Mouse (Mus musculus) v-Abl transformed pro-B cells (cell line): ENCODE results near the gene Tns1.

Source experiments
- in situ Hi-C, 2 experiments: fragments of 400-800 bp; cut with MboI; formaldehyde crosslinking; loops; one replicate each; pipeline ENCODE4 v1.15.1; 2025; ENCODE audit not compliant: unreplicated experiment in 2 of 2

Gene Tns1

DNA sequence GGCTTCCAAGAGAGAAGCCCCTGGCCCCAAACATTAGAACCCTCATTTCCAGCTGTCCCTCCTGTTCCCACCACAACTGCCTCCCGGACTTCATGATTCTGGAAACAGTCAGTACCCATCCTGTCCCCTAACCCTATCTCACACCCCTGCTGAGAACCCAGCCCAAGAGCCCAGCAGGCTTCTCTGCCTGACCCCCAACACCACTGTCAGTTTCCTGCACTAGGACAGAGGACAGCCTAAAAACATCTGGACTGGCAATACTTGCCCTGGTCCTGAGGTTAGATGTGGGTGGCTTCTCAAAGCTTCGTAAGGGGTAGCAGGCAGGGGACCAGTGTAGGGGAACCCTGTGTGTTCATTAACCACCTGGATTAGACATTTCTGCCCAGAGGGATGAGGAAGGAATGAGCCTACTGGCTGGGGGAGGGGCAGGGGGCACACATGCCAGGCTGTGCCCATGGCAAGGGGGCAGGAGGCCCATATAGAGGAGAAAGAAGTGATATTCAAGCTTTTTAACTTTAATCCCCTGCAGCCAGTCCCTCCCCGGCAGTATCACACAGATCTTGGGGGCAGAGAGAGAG, 88.2 kb downstream of the Tns1 start:
- in situ Hi-C loops: no loop called here

GRCm38 (mm10) chr1:74035487-74035886, 88.8 kb downstream of the Tns1 start:
- in situ Hi-C loops: no loop called here

DNA sequence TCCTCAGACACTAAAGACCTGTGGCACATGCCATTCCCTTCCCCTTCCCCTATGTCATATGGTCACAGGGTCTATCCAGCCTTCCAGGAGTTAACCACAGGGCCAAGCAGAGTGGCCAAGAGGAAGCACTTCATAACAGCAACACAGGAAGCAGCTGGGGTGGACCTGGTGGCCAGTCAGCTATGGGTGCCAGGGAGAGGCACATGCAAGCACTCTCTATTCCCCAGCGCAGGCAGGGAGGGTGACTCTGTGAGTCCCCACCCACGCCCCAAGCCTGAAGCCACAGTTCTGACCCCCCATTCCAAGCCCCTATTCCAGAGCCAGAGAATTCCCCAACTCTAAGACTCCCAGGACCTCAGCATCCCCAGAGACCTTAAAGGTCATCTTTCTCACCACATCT, 89.5 kb downstream of the Tns1 start:
- in situ Hi-C loops: no loop called here

- in situ Hi-C loops: no loop called here
These were observed 90.0 kb downstream of the Tns1 start for GRCm38 (mm10) chr1:74034211-74034610.

- in situ Hi-C loops: no loop called here
These were observed 90.8 kb downstream of the Tns1 start for GRCm38 (mm10) chr1:74033407-74033806.

DNA sequence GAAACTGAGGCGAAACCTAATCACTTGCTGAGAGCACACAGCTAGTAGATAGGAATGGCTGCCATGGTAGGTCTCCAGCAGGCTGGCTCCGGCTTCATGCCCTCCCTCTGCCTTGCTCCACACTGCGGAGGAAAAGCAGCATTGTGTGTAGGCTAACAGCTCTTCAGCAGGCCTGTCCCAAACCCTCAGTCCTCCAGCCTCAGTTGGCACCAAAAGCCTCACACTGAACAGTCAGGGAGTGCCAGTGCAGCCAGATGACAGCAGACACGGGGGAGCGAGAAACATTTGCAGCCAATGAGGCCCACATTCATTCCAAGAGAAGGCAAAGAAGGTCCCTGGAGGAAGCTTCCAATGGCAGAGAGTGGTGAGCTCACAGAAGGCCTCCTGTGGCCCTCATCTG, 91.3 kb downstream of the Tns1 start:
- in situ Hi-C loops: no loop called here

GRCm38 (mm10) chr1:74031771-74032609, 92.3 kb downstream of the Tns1 start:
- in situ Hi-C loops: no loop called here

- in situ Hi-C loops: no loop called here
These were observed 93.3 kb downstream of the Tns1 start for GRCm38 (mm10) chr1:74030901-74031360.

- in situ Hi-C loops: no loop called here
These were observed 94.0 kb downstream of the Tns1 start for GRCm38 (mm10) chr1:74030285-74030684.

DNA sequence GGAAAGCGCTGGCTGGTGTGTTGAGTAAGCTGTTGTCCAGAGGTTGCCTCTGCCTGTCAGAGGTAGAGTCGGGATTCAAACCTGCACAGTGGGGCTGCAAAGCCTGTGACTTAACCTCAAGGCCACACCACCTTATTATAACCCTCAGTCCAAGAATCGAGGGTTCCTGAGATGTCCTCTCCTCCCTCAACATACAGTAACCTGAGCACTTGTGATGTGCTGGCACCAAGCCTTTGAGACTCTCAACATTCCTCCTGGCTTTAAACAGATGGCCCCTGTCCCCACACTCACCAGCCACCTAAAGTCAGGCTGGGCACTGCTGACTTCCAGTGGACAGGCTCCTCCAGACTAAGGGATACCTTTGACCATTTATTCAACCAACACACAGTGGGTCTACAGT, 94.6 kb downstream of the Tns1 start:
- in situ Hi-C loops: no loop called here

- in situ Hi-C loops: no loop called here
These were observed 95.4 kb downstream of the Tns1 start for GRCm38 (mm10) chr1:74028881-74029266.

DNA sequence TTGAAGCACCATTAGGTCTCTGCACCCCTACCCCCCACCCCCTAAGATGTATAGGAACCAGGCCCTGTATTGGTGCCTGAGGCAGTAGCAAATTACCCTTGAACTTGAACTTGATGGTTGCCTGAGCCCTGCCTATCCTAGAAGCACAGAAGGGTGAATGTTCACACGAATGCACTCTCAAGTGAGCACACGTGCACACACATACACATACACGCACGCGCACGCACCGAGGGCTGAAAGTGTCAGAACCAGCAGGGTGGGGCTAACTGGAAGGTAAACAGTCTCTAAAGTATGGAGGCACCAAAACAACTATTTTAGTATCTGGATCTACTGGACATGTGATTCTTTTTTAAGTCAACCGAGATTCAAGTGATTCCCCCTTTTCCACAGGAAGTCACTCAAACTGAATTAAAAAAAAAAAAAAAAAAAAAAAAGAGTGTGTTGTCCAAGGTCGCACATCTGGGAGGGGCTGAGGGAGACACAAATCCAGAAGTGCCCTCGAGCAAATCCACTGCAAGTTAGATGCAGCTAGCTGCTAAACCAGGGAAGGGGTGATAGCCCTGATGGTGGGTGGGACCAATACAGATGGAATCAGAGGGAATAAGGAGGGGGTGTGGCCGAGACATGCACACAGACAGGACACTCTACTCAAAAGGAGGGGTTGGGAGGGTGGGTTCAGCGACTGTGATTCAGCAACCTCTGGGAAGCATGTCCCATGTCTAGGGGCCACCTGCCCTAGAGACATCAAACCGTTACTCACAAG, 96.0 kb downstream of the Tns1 start:
- in situ Hi-C loops: no loop called here

DNA sequence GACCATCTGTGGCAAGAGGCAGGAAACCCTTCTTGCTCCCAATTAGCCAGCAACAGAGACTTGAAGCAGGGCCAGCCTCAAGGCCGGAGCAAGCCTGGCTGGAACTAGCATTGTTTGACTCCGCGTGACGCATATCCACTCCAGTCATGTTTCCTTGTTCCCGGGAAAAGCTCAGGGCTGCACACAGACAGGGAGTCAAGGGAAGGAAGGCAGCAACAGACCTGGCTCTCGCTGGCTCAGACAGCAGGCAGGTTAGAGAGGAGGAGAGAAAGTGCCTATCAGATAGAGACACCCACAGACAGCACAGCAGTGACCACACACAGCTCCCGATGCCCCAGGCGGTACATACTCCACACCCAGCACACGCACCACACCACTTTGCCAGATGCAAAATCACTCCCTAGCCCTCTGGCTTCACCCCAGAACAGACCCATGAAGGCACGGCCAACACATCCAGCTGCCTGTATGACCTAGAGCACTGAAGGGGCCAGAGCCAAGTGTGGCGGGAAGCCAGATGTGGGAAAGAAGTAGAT, 96.6 kb downstream of the Tns1 start:
- in situ Hi-C loops: no loop called here

GRCm38 (mm10) chr1:74026703-74027195, 97.5 kb downstream of the Tns1 start:
- in situ Hi-C loops: no loop called here

DNA sequence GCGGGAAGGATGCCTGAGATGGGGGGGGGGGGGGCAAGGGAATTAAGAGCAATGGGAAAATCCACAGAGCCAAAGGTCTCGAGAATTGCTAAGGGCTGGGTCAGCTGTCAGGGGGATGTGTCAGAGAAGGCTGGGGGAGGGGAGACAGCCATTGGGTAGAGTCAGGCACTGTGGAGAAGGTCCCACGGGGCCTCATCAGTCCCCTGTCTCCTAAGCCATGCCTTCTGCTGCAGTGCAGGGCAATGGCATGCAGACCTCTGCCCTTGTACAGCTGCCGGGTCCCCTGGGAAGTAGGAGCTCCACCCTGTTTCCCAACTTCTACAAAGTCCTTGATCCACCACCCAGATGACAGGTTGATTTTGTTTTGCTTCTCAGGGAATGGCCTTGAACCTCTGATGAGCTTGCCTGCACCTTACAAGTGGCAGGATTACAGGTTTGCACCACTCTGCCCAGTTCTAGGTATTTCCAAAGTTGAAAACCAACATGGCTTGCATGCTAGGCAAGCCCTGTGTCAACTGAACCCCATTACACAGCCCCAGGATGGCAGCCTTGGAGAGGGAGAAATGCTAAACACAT, 98.5 kb downstream of the Tns1 start:
- in situ Hi-C loops: no loop called here

DNA sequence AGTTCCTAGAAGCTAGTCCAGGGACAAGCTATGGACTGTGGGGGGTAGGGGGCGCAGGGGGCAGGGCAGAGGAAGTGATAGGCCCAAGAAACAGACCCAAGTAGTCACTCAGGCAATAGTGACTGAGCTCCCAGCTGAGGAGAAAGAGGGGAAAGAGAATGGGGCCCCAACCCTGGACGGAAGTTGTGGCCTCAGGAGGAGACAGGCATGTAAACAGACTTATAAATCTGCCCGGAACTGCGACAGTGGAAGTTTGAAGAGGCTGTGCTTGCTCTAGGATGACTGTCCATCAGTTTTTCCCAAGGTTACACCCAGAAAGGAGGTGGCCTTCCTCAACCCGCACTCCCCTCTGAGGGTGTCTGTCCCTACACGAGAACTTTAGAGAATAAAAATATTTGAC, 99.0 kb downstream of the Tns1 start:
- in situ Hi-C loops: no loop called here

GRCm38 (mm10) chr1:74024452-74025190, 99.6 kb downstream of the Tns1 start:
- in situ Hi-C loops: no loop called here

DNA sequence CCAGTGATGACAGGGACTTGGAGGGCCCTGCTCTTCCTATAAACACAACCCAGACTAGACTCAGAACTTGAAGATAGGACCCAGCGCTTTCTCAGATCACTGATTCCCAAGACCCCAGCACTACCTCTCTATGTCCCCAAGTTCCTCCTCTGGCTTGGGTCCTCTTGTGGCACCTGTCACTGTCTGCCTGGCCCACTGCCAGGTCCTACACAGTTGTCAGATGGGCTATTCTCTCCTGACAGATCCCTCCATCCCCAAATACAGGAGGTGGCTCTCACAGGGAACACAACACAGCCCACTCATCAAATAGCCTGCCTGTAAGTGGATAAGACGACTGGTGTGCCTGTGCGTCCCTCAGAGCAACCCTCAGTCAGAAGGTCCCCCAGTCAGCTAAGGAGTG, 101.3 kb downstream of the Tns1 start:
- in situ Hi-C loops: no loop called here

GRCm38 (mm10) chr1:74022536-74022935, 101.7 kb downstream of the Tns1 start:
- in situ Hi-C loops: no loop called here

GRCm38 (mm10) chr1:74020235-74020634, 104.0 kb downstream of the Tns1 start:
- in situ Hi-C loops: no loop called here
